Mouse (Mus musculus): ENCODE data around the gene Sfn.

DNA sequence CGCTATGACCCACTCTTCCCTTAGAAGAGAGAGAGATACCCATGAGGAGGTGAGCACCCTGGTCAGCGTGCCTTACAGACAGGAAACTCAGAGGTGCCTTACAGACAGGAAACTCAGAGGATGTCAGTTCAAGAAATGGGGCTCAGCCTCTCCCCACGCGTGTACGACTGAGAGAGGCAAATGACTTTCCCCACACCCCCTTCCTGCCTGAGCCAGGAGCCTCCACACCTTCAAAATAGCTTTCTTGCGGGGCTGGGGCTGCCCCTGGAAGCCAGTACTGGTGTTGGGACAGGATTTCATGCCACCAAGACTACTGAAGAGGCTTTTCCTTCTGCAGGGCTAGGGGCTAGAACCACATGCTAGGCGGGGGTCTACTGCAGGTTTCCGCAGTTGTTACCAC, 18.7 kb upstream of the Sfn start:
- TF ChIP-seq NELFE (IDR thresholded peaks at IDR 0.05; ENCODE audit: low read depth, low read length) (no peak), ZC3H11A (IDR thresholded peaks at IDR 0.05; ENCODE audit: low read depth, low read length) (no peak)

Measured in CH12.LX (cell line).